Mouse (Mus musculus): Measurements from ENCODE around the gene Faap24.

Gene Faap24

GRCm38 (mm10) chr7:35396542-35397168, at the start of gene Faap24, which contains the start of gene Cep89:
Faap24 (minus strand) TSS chr7:35396836.
Cep89 (plus strand) TSS chr7:35397035.
- peak; percentile 100 for DNase-seq (ENCODE audit: extremely low spot score, low read depth, low spot score)

DNA sequence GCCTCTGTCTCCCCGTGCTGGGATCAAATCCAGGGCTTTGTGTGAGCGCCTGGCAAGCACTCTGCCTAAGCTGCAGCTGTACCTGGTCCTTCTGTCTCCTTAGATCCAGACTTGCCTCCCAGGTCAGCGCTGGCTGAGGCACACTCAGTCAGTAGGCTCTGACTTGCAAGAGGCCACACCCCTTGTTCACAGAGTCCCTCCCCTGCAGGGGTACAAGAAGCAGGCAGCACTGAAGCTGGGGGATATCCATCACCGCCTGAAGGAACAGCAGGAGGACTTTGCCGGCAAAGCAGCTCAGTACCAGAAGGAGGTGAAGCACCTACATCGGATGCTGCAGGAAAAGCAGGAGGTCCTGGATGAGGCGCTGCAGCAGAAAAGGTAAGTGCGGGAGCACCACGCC, 38.6 kb upstream of the Faap24 start:
- DNase-seq (ENCODE audit: extremely low spot score, low read depth, low spot score) = no peak

- no peak for DNase-seq (ENCODE audit: extremely low spot score, low read depth, low spot score)
Observed at GRCm38 (mm10) chr7:35428146-35428545, 31.5 kb upstream of the Faap24 start.

DNA sequence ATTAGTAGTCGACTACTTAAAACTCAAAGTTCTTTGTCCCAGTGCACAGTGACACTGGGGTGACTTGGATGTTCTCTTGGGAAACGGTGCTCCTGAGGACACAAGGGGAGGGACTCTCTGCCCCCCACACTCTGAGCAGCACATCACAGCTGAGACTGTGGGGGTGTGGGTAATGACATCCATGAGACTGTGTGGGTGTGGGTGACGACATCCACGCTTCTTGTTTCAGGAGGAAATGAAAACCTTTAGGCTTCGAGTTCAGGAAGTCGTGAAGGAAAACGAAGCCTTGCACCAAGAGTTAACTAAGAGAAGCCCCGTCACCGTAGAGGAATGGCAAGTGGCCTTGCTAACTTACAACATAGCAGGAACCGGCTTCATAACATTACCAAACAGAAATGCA, 26.4 kb upstream of the Faap24 start:
- no peak for DNase-seq (ENCODE audit: extremely low spot score, low read depth, low spot score)

DNA sequence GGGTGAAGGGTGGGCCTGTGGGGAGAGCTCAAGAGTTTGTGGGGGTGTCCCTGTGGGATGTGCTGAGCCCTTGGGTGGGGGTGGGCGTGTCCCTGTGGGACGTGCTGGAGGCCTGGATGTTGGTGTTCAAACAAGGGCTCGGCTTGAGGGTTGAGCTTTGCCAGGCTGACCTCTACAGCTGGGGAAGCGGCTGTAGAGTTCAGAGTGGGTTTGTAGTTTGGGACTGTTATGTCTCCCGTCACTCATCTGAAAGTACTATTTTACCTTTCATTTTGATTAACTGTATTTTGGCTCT, 20.0 kb upstream of the Faap24 start:
- no peak for DNase-seq (ENCODE audit: extremely low spot score, low read depth, low spot score)

GRCm38 (mm10) chr7:35415801-35416653, 19.4 kb upstream of the Faap24 start:
- DNase-seq (ENCODE audit: extremely low spot score, low read depth, low spot score) = no peak

DNA sequence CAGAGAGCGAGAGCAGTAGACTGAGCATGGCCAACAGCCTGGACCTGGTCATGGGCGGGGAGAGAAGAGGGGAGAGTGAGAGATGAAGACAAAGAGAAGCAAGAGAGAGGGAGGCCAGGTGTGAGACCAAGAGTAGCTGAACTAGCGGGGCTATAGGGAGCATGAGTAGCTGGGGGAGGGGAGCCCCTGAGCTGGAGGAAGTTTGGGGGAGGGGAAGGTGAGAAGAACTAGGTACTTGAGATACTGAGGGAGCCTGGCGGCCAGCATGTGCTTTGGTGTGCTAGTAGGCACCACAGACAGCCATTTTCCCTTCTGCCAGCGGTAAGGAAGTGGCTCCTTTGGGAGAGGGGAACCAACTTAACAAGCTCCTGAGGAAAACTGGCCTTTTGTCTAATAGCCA, 18.6 kb upstream of the Faap24 start:
- no peak for DNase-seq (ENCODE audit: extremely low spot score, low read depth, low spot score)

DNA sequence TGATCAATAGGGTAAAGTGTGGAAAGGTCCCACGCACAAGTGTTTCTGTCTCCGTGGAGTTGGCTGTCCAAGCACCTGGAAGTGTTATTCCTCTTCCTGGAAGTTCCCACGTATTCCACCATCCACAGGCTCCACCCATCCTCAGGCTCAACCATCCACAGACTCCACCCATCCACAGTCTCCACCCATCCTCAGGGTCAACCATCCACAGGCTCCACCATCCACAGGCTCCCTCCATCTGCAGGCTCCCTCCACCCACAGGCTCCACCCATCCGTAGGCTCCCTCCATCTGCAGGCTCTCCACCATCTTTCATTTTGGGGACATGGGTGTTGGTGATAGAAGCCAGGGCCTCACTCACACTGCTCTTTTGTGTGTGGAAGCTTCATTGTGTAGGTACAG, 4.5 kb upstream of the Faap24 start:
- DNase-seq (ENCODE audit: extremely low spot score, low read depth, low spot score) = no peak

- no peak for DNase-seq (ENCODE audit: extremely low spot score, low read depth, low spot score)
Observed at GRCm38 (mm10) chr7:35395734-35396456, 741 bp downstream of the Faap24 start.

GRCm38 (mm10) chr7:35392935-35393334, 3.7 kb downstream of the Faap24 start:
- DNase-seq (ENCODE audit: extremely low spot score, low read depth, low spot score) = no peak

GRCm38 (mm10) chr7:35388694-35389093, 7.9 kb downstream of the Faap24 start:
- DNase-seq (ENCODE audit: extremely low spot score, low read depth, low spot score) = no peak

- DNase-seq (ENCODE audit: extremely low spot score, low read depth, low spot score) = no peak
Observed at GRCm38 (mm10) chr7:35386525-35386952, 10.1 kb downstream of the Faap24 start.

- no peak for DNase-seq (ENCODE audit: extremely low spot score, low read depth, low spot score)
Observed at GRCm38 (mm10) chr7:35382706-35383353, 13.8 kb downstream of the Faap24 start.

DNA sequence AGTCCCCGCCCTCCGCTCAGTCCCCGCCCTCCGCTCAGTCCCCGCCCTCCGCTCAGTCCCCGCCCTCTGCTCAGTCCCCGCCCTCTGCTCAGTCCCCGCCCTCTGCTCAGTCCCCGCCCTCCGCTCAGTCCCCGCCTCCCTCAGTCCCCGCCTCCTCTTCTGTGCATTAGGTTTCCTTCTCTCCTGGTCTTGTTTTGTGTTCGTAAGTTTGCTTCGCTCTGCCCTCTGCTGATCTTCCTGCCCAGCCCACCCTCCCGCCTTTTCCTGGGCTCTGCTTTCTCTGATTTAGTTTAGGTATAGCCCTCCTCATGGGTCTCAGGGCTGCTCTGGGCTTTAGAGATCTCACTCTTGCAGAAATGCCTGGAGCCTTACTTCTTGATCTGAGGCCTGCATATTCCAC, 14.8 kb downstream of the Faap24 start:
- DNase-seq (ENCODE audit: extremely low spot score, low read depth, low spot score) = no peak

DNA sequence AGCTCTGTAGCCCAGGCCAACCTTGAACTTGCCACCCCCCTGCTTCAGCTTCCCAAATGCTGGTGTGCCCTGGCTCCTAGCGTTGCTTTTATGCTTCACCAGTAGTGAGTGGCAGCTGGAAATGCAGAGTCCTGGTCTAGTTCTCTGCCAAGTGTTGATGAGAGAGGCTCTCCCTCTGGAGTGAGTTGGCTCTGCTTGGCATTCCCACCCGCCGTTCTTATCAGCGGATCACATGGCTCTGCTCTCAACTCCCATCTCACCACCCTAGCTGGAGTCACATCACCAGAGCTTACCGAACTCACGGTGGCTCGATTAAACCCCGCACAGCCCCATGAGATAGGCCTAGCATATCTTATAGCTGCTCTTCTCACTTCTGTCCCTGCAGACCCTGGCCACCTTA, 16.3 kb downstream of the Faap24 start:
- DNase-seq (ENCODE audit: extremely low spot score, low read depth, low spot score) = no peak

DNA sequence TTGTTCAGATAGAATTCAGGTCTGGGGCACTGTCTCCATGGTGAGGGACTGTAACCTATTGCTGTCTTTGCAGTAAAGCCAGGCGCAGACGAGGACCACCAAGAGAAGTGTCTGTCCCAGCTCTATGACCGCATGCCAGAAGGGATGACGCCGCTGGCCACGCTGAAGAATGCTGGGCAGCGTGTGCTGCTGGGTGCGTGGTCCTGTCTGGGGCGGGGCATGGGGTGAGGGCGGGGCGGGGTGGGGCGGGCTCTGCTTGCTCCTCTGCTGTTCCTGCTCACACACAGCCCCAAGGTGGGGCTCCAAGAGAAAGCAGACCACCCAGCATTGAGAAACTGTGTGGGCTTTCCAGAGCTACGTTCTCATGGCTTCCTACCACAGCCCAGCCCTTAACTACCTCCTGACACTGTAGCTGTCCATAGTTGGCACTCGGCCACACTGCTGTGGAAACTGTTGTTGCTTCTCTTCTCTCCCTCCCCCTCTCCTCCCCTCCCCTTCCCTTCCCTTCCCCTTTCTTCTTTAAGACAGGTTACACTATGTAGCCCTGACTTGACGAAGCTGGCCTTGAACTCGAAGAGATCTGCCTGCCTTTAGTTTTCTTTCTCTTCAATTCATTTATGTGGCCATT, 17.0 kb downstream of the Faap24 start:
- DNase-seq (ENCODE audit: extremely low spot score, low read depth, low spot score) = no peak

DNA sequence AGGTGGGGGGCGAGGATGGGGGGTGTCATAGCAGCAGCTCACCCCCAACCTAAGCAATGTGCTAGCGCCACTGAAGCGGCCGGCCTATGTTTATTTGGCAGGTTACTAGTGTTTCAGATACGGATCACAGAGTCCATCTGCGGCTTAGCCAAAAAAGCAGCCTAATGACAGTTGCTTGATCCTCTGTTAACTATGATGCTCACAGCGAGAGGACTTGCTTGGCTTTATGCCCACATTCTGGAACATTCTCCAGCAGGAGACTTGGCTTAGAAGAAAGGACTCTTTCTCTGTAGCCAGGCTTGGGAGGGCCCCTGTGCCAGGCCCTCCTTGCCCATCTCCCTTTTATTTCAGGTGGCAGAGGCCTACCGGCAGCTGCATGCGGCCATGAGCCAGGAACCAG, 20.0 kb downstream of the Faap24 start:
- DNase-seq (ENCODE audit: extremely low spot score, low read depth, low spot score) = no peak

GRCm38 (mm10) chr7:35374265-35374664, 22.4 kb downstream of the Faap24 start:
- no peak for DNase-seq (ENCODE audit: extremely low spot score, low read depth, low spot score)

DNA sequence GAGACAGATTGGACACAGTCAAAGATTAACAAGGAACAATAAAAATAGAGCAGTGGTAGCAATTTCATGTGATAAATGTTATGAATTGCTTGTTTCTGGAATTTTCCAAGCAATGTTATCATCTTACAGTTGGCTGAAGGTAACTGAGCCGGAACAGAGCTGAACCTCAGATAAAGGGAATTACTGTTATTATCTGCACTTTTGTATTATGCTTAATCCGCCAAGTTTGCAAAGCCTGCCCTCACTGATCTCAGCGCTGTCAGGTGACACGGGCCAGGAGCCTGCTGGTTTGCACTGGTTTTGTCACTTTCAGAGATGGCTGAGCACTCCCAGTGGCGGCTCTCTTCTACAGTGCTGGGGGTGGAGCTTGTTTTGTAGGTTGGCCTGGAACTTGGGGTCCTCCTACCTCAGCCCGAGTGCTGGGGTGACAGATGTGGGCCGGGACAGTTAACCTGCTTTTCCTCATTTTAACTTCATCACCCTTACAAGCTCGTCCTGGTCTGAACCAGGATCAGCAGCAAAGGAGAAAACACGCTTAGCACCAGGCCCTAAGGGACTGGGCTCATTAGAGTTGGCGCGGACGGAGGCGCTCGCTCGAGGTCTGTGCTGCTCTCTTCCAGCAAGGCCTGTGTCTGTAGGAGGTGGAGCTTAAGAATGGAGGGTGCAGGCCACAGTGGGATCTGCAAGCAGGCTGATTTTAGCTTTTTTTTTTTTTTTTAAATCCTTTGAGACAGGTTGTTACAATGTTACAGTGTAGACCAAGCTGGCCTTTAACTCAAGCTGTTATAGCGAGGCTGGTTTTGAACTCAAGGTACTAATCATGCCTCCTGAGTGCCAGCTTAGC, 23.3 kb downstream of the Faap24 start:
- no peak for DNase-seq (ENCODE audit: extremely low spot score, low read depth, low spot score)

GRCm38 (mm10) chr7:35372483-35373017, 24.1 kb downstream of the Faap24 start:
- DNase-seq (ENCODE audit: extremely low spot score, low read depth, low spot score) = no peak

All from hindlimb bud, embryonic 11.5 days (tissue).